Mouse (Mus musculus): ENCODE results near the gene H2-DMa. TPM values are rescaled to one million over a fixed set of nuclear protein-coding genes. Genes with fewer than 3 reads are reported as not detected.

The H2-DMa gene
- polyA plus RNA-seq, 1 experiment from 2014 or later: 14.2 TPM

GRCm38 (mm10) chr17:34093199-34093874, 26.0 kb upstream of the H2-DMa start:
- Histone ChIP-seq H3K9me3 (no peaks in the 10 kb centered on the region), H3K27me3 (no peaks in the 10 kb centered on the region), H3K27ac (no peak overlapping the region), H3K4me1 (peaks cover 6% of the 10 kb centered on the region), H3K36me3 (no peaks in the 10 kb centered on the region), H3K4me3 (peak overlapping the region; percentile 12; the same call in 1 of the 2 replicates), H3K4me2 (replicated peaks) (peak overlapping the region; percentile 43), H3K9ac (no peak overlapping the region)
- WGBS: 27% methylated on average over 7 of the region's 7 CpGs
- peak; percentile 83 for ATAC-seq (ENCODE audit: low FRiP score, low read depth)

- WGBS: 84% methylated on average over 27 of the region's 27 CpGs
- H3K9me3 ChIP-seq: no peaks in the 10 kb centered on the region
- no peak overlapping the region for H3K9ac ChIP-seq
- H3K4me2 ChIP-seq (replicated peaks): no peak overlapping the region
- no peak overlapping the region for H3K27ac ChIP-seq
- no peak overlapping the region for H3K4me3 ChIP-seq
- no peaks in the 10 kb centered on the region for H3K27me3 ChIP-seq
- no peaks in the 10 kb centered on the region for H3K36me3 ChIP-seq
- no peak for ATAC-seq (ENCODE audit: low FRiP score, low read depth)
- peaks cover 11% of the 10 kb centered on the region for H3K4me1 ChIP-seq
Measured at GRCm38 (mm10) chr17:34094283-34095035, 24.9 kb upstream of the H2-DMa start.

- Histone ChIP-seq H3K36me3 (no peaks in the 10 kb centered on the region), H3K4me2 (replicated peaks) (no peak overlapping the region), H3K9ac (no peak overlapping the region), H3K4me1 (peaks cover 20% of the 10 kb centered on the region), H3K27ac (no peak overlapping the region), H3K27me3 (no peaks in the 10 kb centered on the region), H3K4me3 (no peak overlapping the region), H3K9me3 (no peaks in the 10 kb centered on the region)
- no peak for ATAC-seq (ENCODE audit: low FRiP score, low read depth)
- WGBS: 74% methylated on average over 3 of the region's 3 CpGs
Measured at GRCm38 (mm10) chr17:34096497-34097010, 22.8 kb upstream of the H2-DMa start.

- Histone ChIP-seq H3K9ac (no peak overlapping the region), H3K4me1 (peaks cover 22% of the 10 kb centered on the region), H3K36me3 (no peaks in the 10 kb centered on the region), H3K4me3 (no peak overlapping the region), H3K27me3 (no peaks in the 10 kb centered on the region), H3K4me2 (replicated peaks) (no peak overlapping the region), H3K9me3 (no peaks in the 10 kb centered on the region), H3K27ac (no peak overlapping the region)
- 62% methylated on average over 5 of the region's 5 CpGs for WGBS
- ATAC-seq (ENCODE audit: low FRiP score, low read depth): no peak
Measured at GRCm38 (mm10) chr17:34097272-34097671, 22.1 kb upstream of the H2-DMa start.

- H3K4me2 ChIP-seq (replicated peaks): no peak overlapping the region
- peaks cover 16% of the 10 kb centered on the region for H3K4me1 ChIP-seq
- no peak overlapping the region for H3K9ac ChIP-seq
- no peak overlapping the region for H3K4me3 ChIP-seq
- no peaks in the 10 kb centered on the region for H3K27me3 ChIP-seq
- WGBS: 46% methylated on average over 10 of the region's 10 CpGs
- H3K27ac ChIP-seq: no peak overlapping the region
- no peaks in the 10 kb centered on the region for H3K9me3 ChIP-seq
- no peaks in the 10 kb centered on the region for H3K36me3 ChIP-seq
- ATAC-seq (ENCODE audit: low FRiP score, low read depth): no peak
Measured at GRCm38 (mm10) chr17:34098709-34099479, 20.4 kb upstream of the H2-DMa start.

GRCm38 (mm10) chr17:34099531-34099930, 19.8 kb upstream of the H2-DMa start:
- Histone ChIP-seq H3K27ac (no peak overlapping the region), H3K4me2 (replicated peaks) (no peak overlapping the region), H3K4me3 (no peak overlapping the region), H3K27me3 (no peaks in the 10 kb centered on the region), H3K4me1 (peaks cover 16% of the 10 kb centered on the region), H3K9me3 (no peaks in the 10 kb centered on the region), H3K36me3 (no peaks in the 10 kb centered on the region), H3K9ac (no peak overlapping the region)
- no peak for ATAC-seq (ENCODE audit: low FRiP score, low read depth)
- WGBS: 20% methylated on average over 5 of the region's 5 CpGs

GRCm38 (mm10) chr17:34101185-34101584, 18.2 kb upstream of the H2-DMa start:
- Histone ChIP-seq H3K9ac (no peak overlapping the region), H3K9me3 (no peaks in the 10 kb centered on the region), H3K27me3 (no peaks in the 10 kb centered on the region), H3K4me1 (peaks cover 16% of the 10 kb centered on the region), H3K27ac (no peak overlapping the region), H3K36me3 (no peaks in the 10 kb centered on the region), H3K4me3 (no peak overlapping the region), H3K4me2 (replicated peaks) (no peak overlapping the region; the same call in 1 of the 2 replicates)
- 32% methylated on average over 5 of the region's 5 CpGs for WGBS
- no peak for ATAC-seq (ENCODE audit: low FRiP score, low read depth)

- Histone ChIP-seq H3K27me3 (no peaks in the 10 kb centered on the region), H3K4me1 (peaks cover 16% of the 10 kb centered on the region), H3K36me3 (no peaks in the 10 kb centered on the region), H3K9ac (no peak overlapping the region), H3K27ac (no peak overlapping the region), H3K4me2 (replicated peaks) (peak overlapping the region; percentile 25), H3K9me3 (no peaks in the 10 kb centered on the region), H3K4me3 (no peak overlapping the region)
- peak; percentile 79; the same call in 1 of the 2 replicates for ATAC-seq (ENCODE audit: low FRiP score, low read depth)
- WGBS: 11% methylated on average over 12 of the region's 12 CpGs
Measured at GRCm38 (mm10) chr17:34101604-34102032, 17.7 kb upstream of the H2-DMa start.

- WGBS: 76% methylated on average over 6 of the region's 6 CpGs
- H3K27ac ChIP-seq: no peak overlapping the region
- H3K4me2 ChIP-seq (replicated peaks): no peak overlapping the region
- peaks cover 16% of the 10 kb centered on the region for H3K4me1 ChIP-seq
- H3K27me3 ChIP-seq: no peaks in the 10 kb centered on the region
- no peak overlapping the region for H3K9ac ChIP-seq
- H3K36me3 ChIP-seq: peaks cover 5% of the 10 kb centered on the region; the same call in 1 of the 2 replicates
- H3K4me3 ChIP-seq: no peak overlapping the region
- H3K9me3 ChIP-seq: no peaks in the 10 kb centered on the region
- no peak for ATAC-seq (ENCODE audit: low FRiP score, low read depth)
Measured at GRCm38 (mm10) chr17:34102831-34103230, 16.5 kb upstream of the H2-DMa start.

- Histone ChIP-seq H3K9ac (no peak overlapping the region), H3K9me3 (no peaks in the 10 kb centered on the region), H3K4me2 (replicated peaks) (no peak overlapping the region), H3K4me3 (no peak overlapping the region), H3K27me3 (no peaks in the 10 kb centered on the region), H3K4me1 (peaks cover 8% of the 10 kb centered on the region), H3K36me3 (peaks cover 14% of the 10 kb centered on the region), H3K27ac (no peak overlapping the region)
- 84% methylated on average over 9 of the region's 9 CpGs for WGBS
- no peak for ATAC-seq (ENCODE audit: low FRiP score, low read depth)
Measured at GRCm38 (mm10) chr17:34104804-34105203, 14.5 kb upstream of the H2-DMa start.

- Histone ChIP-seq H3K4me1 (0 out of 2 replicates have a peak, but pooled peaks cover 8% of the 10 kb centered on the region), H3K27me3 (no peaks in the 10 kb centered on the region), H3K9me3 (no peaks in the 10 kb centered on the region), H3K4me2 (replicated peaks) (no peak overlapping the region), H3K4me3 (no peak overlapping the region), H3K36me3 (peaks cover 32% of the 10 kb centered on the region), H3K9ac (no peak overlapping the region), H3K27ac (no peak overlapping the region)
- no peak for ATAC-seq (ENCODE audit: low FRiP score, low read depth)
- WGBS: 88% methylated on average over 7 of the region's 7 CpGs
Measured at GRCm38 (mm10) chr17:34106555-34106954, 12.8 kb upstream of the H2-DMa start.
